Mouse (Mus musculus) T-cell, adult 2 months (primary cell): ENCODE data around the gene Bcr.

Experiments
- DNase-seq: peaks from one replicate; pipeline ENCODE4 v3.0.0; 2022; ENCODE audit warnings: low spot score

Bcr gene

GRCm38 (mm10) chr10:75184826-75185225 lies 124.4 kb downstream of the Bcr start:
- DNase-seq, result no peak

- no peak for DNase-seq
Observed at GRCm38 (mm10) chr10:75186551-75186950, 126.2 kb downstream of the Bcr start.

GRCm38 (mm10) chr10:75187366-75188056 lies 127.1 kb downstream of the Bcr start:
- no peak for DNase-seq

GRCm38 (mm10) chr10:75191647-75192046 lies 131.3 kb downstream of the Bcr start:
- no peak for DNase-seq

GRCm38 (mm10) chr10:75197817-75198216 lies 137.4 kb downstream of the Bcr start:
- DNase-seq, result no peak

GRCm38 (mm10) chr10:75200733-75201132 lies 140.3 kb downstream of the Bcr start:
- DNase-seq, result no peak

- DNase-seq, result no peak
Observed at GRCm38 (mm10) chr10:75206192-75206591, 145.8 kb downstream of the Bcr start.

- no peak for DNase-seq
Observed at GRCm38 (mm10) chr10:75210841-75211240, 150.4 kb downstream of the Bcr start.

- peak; percentile 96 for DNase-seq
Observed at GRCm38 (mm10) chr10:75211807-75212645, 151.6 kb downstream of the Bcr start, which contains the start of gene Specc1l. Specc1l (plus strand) TSS chr10:75212073.

- DNase-seq, result no peak
Observed at GRCm38 (mm10) chr10:75212981-75213380, 152.6 kb downstream of the Bcr start.

GRCm38 (mm10) chr10:75220722-75221121 lies 160.3 kb downstream of the Bcr start:
- no peak for DNase-seq

- no peak for DNase-seq
Observed at GRCm38 (mm10) chr10:75221936-75222610, 161.7 kb downstream of the Bcr start.

- peak; percentile 49 for DNase-seq
Observed at GRCm38 (mm10) chr10:75222611-75222998, 162.2 kb downstream of the Bcr start.

GRCm38 (mm10) chr10:75224154-75224553 lies 163.8 kb downstream of the Bcr start:
- DNase-seq, result no peak

- DNase-seq, result no peak
Observed at GRCm38 (mm10) chr10:75224630-75225029, 164.2 kb downstream of the Bcr start.

- no peak for DNase-seq
Observed at GRCm38 (mm10) chr10:75227381-75227780, 167.0 kb downstream of the Bcr start.

- DNase-seq, result no peak
Observed at GRCm38 (mm10) chr10:75230572-75230971, 170.2 kb downstream of the Bcr start.

GRCm38 (mm10) chr10:75231876-75232275 lies 171.5 kb downstream of the Bcr start:
- DNase-seq, result no peak

- no peak for DNase-seq
Observed at GRCm38 (mm10) chr10:75232612-75233155, 172.3 kb downstream of the Bcr start.

- DNase-seq, result no peak
Observed at GRCm38 (mm10) chr10:75233489-75233888, 173.1 kb downstream of the Bcr start.
